Mouse (Mus musculus): ENCODE data around the gene Fam198a.

DNA sequence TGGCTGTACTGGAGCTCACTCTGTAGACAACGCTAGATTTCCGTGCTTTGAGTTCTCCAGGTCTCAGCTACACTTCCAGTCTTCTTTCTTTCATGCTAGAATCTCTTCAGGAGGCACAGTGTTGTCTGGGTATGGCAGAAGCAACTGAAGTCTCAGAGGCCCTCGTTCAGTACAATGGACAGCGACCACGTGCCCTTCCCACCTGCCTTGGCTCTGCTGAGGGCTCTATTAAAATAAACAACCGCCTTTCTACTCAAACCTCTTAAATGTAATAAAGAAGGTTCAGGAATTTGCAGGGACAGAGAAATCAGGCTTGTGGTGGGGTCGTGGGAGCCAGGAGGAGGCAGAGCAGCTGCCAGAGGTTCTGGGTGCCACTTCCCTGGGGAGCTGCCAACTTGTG lies 55.8 kb downstream of the Fam198a start:
- TF ChIP-seq CTCF (IDR thresholded peaks at IDR 0.05; ENCODE audit: borderline replicate concordance, extremely low read depth, insufficient read depth, insufficient read length) (no peak), POLR2A (IDR thresholded peaks at IDR 0.05; ENCODE audit: borderline replicate concordance, extremely low read depth, insufficient read depth, insufficient read length, poor library complexity, severe bottlenecking) (no peak)

Measured in brain, embryonic 14.5 days (tissue).